Mouse (Mus musculus): ENCODE data around the gene Paxip1.
A peak's percentile ranks its signal among the peaks of the same experiment; 100 is the strongest.

The Paxip1 gene

DNA sequence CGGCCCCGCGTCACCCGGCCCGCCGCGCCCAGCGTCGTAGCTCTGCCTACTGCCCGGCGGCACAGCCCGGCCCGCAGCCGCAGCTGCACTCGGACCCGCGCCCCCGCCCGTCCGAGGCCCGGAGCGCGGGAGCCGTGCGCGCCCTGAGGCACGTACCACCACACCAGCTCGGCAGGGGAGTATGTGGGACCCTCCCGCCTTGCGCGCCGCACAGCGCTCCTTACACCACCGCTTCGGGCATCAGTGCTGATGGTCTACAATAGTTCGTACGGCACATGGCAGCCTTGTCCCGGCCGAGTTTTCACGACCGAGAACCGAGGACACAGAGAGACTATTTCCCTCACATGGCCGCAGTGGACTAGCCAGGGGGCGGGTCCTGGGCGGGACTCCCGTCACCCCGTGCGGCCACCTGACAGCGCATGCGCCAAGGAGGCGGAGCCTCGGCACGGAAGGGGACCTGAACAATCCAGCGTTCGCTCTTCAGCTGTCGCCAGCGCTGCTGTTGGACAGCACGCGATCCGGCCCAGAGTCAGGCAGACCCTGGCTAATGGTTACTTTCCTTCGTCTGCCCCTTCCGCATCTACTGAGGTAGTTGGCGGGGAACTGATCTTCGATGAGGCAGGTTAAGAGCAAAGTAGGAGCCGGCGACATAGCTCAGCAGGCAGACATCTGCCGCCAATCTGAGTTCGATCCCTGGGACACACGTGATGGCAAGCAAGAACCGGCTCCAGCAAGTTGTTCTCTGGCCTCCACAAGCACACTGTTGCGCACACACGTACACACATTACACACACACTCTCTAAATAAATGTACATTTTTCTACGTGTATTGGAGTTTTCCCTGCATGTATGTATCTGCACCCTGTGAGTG, at the start of gene Paxip1:
Gene Paxip1 (minus strand): TSS at position 389 of the 870 bp plus-strand sequence.
- peak; percentile 96 for DNase-seq (ENCODE audit: low read depth, low spot score)

DNA sequence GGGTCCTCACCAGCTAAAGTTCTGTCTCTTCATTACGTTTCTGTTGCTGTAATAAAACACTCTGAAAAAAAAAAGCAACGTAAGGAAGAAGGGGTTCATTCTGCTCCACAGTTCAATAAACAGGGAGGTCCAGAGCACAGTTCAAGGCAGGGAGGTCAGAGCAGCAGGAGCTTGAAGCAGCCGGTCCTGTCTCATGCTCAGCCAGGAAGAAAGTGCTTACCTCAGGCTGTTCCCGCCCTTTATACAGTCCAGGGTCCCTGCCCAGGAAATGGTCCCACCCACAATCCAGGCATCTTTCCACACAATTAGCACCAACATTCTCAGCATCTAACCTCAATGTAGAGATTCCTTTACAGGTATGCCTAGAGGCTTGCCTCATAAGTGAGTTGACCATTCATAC, 46.6 kb upstream of the Paxip1 start:
- DNase-seq (ENCODE audit: low read depth, low spot score), result no peak

DNA sequence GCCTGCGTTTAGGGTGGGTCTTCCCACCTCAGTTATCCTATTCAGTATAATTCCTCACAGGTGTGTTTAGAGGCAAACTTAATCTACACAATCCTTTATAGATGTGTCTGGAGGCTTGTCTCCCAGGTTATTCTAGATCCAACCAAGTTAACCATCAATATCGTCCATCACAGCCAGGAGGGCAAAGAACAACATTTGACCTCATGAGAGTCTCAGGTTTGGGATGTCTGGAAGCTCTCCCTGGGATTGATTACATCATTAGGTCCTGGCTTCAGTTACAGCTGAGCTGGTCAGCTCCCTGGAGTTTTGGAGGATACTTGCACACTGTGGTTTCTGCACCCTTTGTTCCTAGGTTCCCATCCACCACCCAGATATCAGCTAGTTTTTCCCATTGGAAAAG, 43.6 kb upstream of the Paxip1 start:
- DNase-seq (ENCODE audit: low read depth, low spot score), result no peak

DNA sequence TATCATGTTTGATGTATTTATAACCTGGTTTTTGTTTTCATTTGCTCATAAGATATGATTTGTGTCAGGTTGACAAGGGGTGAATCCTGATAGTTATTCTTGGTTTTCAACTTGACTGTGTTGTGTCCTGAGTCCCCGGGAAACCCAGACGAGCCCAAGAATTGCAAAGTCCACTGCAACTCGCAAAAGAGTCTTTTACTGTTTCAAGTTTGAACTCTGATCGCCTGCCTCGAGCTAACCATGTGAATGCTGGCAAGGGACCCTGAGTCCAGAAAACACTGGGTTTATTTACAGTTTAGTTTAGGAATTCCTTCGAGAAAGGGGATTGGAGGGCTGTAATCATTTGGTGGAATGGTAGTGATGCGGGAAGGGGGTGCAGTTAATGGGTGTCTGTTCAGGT, 36.5 kb upstream of the Paxip1 start:
- no peak for DNase-seq (ENCODE audit: low read depth, low spot score)

DNA sequence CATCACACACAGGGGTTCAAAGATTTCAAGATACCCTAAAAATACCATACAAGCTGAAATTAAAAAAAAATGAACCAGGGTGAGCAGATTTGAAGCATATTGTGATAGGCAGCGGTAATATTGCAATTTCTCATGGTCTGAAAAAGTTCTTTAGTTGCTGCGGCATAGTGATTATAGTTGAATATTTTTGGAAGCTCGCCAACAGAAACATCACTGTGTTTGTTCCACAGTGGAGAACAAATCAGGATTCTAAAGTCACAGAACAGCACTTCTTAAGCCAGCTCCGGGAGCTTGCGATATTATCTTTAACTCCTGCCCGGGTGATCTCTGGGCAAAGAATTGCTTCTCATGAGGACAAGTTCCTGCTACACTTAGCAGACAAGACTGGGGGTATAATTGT, 29.7 kb upstream of the Paxip1 start:
- DNase-seq (ENCODE audit: low read depth, low spot score), result no peak

DNA sequence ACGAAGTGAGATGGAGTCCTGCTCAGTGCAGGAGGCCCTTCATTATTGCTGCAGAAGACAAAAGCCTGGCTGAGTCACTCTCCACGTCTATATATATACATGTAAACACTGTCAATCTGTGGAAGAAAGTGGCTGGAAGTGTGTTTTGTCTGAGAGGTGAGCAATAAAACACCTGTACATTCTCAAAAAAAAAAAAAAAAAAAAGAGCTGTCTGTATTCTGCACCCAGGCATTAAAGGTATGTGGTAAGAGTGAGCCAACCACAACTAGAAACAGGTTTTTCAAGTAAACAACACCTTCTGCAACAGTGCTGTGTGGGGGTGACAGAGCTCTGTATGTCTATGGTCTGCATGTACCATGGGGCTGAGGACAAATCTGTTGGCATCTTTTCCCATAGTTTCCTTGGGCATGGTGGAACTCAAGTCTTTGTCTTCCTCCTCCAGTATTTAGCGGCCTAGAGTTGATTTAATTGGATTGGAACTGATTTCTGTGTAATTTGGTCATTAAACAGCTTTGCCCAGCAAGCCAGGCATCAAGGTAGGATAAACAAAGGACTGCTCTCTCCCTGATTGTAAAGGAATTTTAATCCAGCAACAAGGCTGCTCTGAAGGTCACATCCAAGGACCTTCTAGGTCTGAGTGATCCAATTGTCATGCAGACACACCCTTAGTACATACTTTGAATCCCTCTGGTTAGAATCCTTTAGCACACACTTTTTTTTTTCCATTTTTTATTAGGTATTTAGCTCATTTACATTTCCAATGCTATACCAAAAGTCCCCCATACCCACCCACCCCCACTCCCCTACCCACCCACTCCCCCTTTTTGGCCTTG, 27.6 kb upstream of the Paxip1 start:
- peak; percentile 57 for DNase-seq (ENCODE audit: low read depth, low spot score)

DNA sequence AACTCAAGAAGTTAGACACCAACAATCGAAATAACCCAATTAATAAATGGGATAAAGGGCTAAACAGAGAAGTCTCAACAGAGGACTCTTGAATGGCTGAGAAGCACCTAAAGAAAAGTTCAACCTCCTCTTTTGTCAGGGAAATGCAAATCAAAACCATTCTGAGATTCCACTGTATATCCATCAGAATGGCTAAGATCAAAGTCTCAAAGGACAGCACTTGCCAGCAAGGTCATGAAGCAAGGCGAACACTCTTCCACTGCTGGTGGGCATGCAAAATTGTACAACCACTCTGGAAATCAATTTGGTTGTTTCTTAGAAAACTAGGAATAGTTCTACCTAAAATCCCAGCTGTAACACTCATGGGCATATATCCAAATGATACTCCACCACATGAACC, 22.8 kb upstream of the Paxip1 start:
- no peak for DNase-seq (ENCODE audit: low read depth, low spot score)

DNA sequence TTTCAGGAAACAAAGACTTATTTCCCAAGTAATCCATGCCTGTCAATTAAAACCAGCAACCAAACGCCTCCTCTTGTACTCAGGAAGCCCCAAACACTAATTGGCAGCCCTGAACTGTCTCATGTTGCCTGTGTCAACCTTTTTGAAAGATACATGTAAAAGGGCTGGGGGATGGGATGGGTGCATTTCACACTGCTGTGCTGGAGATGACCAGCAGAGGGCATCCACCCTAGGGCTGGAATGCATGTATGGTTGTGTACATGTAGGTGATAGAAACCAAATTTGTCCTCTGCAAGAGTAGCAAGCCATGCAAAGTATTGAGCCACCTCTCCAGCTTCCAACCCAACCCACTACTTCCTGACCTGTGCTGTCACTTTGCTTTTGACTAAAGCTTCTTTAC, 2.4 kb upstream of the Paxip1 start:
- DNase-seq (ENCODE audit: low read depth, low spot score), result peak; percentile 67

DNA sequence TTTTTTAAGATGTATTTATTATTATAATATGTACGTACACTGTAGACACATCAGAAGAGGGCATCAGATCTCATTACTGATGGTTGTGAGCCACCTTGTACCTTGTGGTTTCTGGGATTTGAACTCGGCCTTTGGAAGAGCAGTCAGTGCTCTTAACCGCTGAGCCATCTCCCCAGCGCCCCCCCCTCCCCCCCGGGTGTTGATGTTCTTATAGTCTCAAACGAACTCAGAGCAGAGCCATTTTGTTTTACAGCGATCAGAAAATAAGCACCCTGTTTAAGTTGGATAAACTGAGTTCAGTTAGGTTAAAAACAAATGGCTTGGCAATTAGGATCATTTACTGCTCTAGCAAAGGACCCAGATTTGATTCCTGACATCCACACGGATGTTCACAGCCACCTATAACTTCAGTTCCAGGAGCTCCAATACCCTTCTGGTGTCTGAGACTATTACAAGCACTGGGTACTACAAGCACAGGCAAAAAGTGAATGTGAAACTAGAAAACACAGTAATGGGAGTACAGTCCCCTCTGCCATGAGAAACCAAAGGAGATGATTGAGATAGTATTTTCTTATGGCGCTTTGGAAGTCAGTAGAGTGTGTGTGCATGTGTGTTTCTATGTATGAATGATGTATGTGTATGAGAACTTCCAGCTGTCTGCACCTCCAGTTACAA, 1.2 kb upstream of the Paxip1 start:
- no peak for DNase-seq (ENCODE audit: low read depth, low spot score)

DNA sequence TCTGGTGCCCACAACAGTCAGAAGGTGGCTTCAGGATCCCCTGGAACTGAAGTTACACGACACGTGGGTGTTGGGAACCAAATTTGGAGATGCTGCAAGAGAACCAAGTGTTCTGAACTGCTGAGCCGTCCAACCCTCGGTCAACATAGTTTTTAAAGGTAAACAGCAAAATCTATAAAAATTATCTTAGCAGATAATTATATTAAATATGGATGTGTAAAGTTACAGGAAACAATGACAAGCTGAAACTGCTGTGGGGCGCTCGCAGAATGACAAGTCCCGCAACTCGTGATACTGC, 631 bp upstream of the Paxip1 start:
- DNase-seq (ENCODE audit: low read depth, low spot score), result no peak

DNA sequence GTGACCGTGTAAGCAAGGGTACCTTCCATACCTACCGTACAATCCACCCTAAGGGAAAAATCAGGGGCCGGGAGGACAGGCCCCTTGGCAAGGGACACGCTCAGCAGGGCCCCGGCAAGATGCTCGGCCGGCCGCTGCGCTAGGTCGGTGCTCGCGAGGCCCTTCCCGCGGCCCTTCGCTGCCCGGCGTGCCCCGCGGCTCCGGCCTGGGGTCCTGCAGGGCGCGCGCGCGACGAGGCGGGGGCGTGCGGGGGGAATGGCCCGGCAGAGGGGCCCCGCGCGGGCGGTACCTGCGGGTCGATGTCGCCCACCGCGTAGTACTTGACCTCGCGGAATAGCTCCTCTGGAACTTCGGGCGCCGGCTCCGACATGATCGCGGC, 592 bp downstream of the Paxip1 start:
- no peak for DNase-seq (ENCODE audit: low read depth, low spot score)

DNA sequence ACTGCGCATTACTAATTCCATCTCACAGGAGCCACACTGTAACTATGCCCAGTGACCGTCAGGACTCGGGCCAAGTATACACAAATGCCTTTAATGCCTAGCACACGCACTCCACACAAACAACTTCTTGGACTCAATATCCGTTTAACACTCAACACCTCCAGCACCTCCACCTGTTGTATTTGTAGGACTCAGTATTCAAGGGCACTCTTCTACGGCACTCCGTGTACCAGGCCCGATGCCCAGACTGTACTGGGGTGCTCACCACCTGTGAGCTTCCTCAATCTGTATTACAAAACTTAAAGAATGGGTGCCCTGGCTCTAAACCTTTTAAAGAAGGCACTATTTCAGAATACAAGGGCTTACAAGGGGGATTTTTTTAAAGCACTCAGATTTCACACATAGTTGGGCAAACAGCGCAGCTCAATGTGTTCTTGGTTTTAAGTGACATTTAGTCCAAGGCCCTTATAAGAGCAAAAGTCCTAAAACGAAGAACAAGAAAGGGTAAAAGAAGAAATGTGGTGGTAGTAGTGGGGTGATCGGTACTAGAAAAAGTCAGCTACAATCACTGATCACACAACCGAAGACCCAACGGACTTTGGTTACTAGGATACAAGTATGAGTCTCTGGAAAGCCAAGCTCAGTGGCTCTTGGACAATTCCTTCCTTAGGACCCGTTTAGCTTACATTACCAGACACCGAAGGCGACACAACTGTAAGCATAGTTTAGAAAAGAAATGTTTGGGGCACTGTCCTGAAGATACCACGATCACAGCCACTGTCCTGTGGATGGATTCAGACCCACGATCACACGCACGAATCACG, 1.2 kb downstream of the Paxip1 start:
- DNase-seq (ENCODE audit: low read depth, low spot score), result no peak

DNA sequence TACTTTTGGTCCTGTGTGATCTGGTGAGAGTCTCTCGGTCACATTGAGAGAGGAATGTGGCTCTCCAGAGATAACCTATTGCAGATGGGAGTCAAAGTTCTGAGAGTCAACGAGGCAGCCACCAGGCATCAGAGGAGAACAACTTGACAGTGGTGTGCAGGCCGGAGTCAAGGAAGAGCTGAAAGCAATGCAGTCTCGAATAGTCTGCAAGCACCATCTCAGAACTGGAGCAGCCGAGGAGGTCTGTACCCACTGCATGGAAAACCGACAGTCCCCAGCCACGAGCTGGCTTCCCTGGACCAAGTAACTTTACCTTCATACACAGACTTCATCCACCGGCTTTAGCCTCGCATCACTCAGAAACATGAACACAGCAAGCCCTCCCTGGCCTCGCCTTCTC, 1.9 kb downstream of the Paxip1 start:
- DNase-seq (ENCODE audit: low read depth, low spot score), result no peak

DNA sequence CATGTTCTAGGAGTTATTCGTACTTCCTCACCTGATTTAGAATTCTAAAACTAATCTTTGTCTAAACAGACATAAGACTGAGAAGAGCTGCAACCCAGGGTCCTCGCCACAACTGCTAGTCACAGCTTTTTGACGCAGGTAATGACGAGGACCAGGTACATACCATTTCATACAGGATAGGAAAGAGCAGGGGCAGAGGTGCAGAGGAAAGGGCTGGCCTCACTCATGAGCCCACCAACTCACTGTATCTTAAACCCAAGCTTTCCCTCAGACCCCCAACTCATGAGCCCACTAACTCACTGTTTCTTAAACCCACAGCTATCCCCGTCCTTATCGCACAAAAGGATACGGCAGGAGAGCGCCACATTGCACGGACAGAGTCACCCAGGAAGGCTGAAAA, 8.1 kb downstream of the Paxip1 start:
- no peak for DNase-seq (ENCODE audit: low read depth, low spot score)

DNA sequence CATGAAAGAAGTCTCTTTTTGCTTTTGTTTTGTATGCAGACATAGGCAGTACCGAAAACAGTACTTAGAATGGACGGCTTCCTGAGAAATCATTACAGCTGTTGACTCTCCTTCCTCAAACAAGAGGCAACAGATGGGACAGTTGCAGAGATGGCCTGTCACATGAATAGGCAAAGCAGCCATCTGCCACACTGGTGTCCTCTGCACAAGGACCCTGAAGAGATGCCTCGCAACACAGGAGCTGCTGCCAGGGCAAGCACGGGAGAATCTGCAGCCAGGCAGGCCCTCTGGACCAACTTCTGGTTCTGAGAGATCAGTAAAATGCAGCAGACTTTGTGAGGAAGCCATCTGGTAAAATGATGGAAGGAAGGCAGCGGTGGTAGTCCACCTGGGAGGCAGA, 23.5 kb downstream of the Paxip1 start:
- DNase-seq (ENCODE audit: low read depth, low spot score), result no peak

DNA sequence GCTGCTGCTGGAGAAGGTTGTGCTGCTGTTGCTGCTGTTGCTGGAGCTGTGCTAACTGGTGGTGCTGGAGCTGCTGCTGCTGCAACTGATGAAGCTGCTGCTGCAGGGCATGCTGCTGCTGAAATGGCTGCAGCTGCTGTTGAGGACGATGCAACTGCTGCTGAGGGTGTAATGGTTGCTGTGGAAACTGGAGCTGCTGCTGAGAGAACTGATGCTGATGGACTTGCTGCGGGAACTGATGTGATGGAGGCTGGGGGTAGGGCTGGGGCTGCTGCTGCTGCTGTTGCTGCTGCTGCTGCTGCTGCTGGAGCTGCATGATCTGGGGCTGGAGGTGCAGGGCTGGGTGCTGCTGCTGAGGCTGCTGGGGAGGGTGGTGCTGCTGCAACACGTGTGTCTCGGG, 25.7 kb downstream of the Paxip1 start:
- DNase-seq (ENCODE audit: low read depth, low spot score), result no peak

DNA sequence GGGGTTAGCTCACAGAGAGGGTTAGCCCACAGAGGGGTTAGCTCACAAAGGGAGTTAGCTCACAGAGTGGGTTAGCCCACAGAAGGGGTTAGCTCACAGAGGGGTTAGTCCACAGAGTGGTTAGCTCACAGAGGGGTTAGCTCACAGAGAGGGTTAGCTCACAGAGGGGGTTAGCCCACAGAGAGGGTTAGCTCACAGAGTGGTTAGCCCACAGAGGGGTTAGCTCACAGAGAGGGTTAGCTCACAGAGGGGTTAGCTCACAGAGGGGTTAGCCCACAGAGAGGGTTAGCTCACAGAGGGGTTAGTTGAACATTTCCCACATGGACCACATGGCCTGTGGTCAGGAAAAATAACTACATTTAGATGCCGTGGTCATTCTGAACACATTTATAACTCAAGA, 46.5 kb downstream of the Paxip1 start:
- no peak for DNase-seq (ENCODE audit: low read depth, low spot score)

DNA sequence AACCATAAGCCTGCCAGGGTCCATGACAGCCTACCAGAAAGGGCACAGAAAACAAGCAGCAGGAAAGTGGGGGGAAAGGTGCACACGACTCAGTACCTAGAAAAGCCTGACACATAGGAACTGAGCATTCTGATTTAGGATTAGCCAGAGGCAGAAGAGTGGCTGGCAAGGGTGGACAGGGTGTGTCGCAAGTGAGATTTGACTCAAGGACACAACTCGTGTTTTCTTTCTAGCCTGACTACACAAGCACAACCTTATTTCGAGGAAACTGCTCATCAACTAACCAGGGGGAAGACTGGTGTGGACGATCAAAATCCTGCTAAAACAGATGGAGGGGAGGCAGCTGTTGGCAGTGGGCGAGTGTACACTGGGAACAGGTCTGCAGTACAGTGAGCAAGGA, 52.3 kb downstream of the Paxip1 start:
- no peak for DNase-seq (ENCODE audit: low read depth, low spot score)

DNA sequence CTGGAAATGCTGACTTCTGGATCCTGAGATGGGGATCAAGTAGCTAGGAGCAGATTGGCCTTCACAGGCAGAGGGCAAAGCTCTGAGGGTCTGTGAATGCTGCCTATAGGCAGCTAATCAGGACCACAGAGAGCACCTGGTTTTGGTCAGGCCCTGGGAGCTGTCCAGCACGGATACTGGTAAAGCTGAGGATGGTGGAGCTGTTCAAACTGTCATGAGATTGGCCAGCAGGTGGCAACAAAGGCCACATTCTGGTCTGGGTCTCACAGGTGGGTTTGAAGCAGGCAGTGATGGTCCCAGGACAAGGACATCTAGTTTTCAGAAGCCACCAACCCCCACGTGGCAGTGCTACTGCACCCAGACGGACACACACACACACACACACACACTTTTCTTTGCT, 54.3 kb downstream of the Paxip1 start:
- peak; percentile 80 for DNase-seq (ENCODE audit: low read depth, low spot score)

DNA sequence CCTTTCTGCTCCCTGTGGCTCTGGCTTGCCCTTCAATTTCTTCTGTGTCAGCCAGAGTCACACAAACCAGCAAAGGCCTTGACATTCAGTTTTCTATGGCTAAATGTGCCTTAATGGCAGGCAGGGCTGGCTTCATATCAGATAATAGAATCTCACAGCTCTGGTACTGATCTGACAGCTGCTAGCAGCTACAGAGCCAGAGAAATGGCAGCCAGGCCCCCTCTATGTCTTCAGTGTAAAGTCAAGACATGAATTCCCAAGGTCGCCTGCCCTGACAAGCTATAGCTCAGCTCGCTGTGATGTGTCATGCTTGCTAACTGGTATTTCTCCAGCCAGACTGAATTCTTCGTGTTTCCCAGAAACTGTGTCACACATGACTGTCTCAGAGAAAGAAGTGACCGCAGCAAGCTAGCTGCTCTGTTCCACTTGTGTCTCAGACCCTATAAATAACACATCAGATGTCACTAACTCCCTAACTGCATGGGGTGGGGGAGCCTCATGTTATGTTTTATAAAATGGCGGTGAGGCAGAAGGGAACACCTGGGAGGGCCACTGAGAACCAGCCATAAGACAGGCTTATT, 59.1 kb downstream of the Paxip1 start:
- DNase-seq (ENCODE audit: low read depth, low spot score), result no peak

DNA sequence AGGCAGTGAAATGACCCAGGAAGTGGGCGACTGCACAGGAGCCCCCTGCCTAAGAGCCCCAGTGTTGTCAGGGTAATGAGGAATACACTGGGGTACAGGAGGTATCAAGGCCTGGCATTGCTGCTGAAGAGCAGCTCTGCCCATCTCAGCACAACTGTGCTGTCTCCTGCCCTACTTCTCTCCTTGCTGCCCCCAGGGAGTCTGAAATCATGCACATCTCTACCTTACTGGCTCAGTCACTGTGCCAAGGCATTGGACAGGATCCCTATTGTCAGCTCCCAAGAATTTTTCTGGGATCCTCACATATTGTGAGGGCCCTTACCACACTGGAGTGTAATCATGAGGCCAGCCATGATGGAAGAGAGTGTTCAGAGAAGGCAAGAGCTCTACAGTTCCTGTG, 60.1 kb downstream of the Paxip1 start:
- DNase-seq (ENCODE audit: low read depth, low spot score), result no peak
